ENCODE assay signal across 18 mouse cellular contexts in the genomic region with DNA sequence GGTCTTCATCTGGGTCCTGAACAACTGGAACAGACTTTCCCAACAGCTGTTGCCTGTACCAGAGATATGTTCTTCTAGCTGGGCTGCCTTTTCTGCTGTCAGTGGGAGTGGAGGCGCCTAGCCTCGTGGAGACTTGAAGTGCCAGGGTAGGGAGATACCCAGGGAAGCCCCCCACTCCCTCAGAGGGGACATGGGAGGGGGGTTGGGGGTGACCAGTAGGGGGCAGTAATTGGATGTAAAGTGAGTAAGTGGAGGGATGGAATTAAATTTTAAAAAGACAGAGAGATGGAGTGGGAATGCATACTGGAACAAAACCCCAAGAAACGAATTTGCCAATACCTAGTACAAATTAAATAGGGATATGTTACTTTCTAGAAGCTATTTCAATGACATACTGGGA. TPM values are rescaled to one million over a fixed set of nuclear protein-coding genes. Genes with fewer than 3 reads are reported as not detected.
DNase-seq lines count a peak whose midpoint lies in the region; ATAC-seq and TF ChIP-seq lines count a peak whose summit lies in the region.
"Had no signal": no experiment of that assay in that cellular context is flagged by ENCODE, and none has a peak within 500 bp of the region (broad histone marks: within the 10 kb centered on the region; RNA-seq: fewer than 3 reads in every experiment).

No protein-coding gene starts in this region.

- H3K4me2 ChIP-seq in lung, embryonic 14.5 days, result no peak overlapping the region
- H3K4me2 ChIP-seq in stomach, postnatal 0 days (replicated peaks; ENCODE audit: low read depth), result no peak overlapping the region
- no peak overlapping the region for H3K4me2 ChIP-seq in neural tube, embryonic 15.5 days
- H3K4me2 ChIP-seq: limb, embryonic 12.5 days; lung, embryonic 15.5 days; midbrain, embryonic 11.5 days had no signal

- H3K4me1 ChIP-seq in lung, embryonic 14.5 days (ENCODE audit: insufficient read depth), result no peaks in the 10 kb centered on the region
- H3K4me1 ChIP-seq in stomach, postnatal 0 days (replicated peaks; ENCODE audit: control insufficient read depth, insufficient read depth), result no peaks in the 10 kb centered on the region
- H3K4me1 ChIP-seq in neural tube, embryonic 15.5 days, result no peaks in the 10 kb centered on the region
- H3K4me1 ChIP-seq: heart, embryonic 10.5 days; limb, embryonic 12.5 days; lung, embryonic 15.5 days had no signal

- DNase-seq in embryo, embryonic 10.5 days (ENCODE audit: low spot score), result peak; percentile 7
- DNase-seq in embryo, embryonic 10 days (ENCODE audit: low spot score), result no peak
- no peak for DNase-seq in lung, embryonic 14.5 days
- DNase-seq in lung, postnatal 4 days, result no peak
- DNase-seq in brain, embryonic 14.5 days (ENCODE audit: low read depth), result no peak
- no peak for DNase-seq in stomach, postnatal 0 days (ENCODE audit: low spot score)
- no peak for DNase-seq in layer of hippocampus, postnatal 14 days (ENCODE audit: low spot score in 2 of 2)
- DNase-seq: adrenal gland, postnatal 36 days; cerebellum, adult 11 months; heart, postnatal 4 days had no signal

- no peak overlapping the region for H3K9ac ChIP-seq in lung, embryonic 14.5 days
- no peak overlapping the region for H3K9ac ChIP-seq in stomach, postnatal 0 days (ENCODE audit: low read length)
- H3K9ac ChIP-seq in neural tube, embryonic 15.5 days (replicated peaks), result no peak overlapping the region
- H3K9ac ChIP-seq: limb, embryonic 12.5 days; lung, embryonic 15.5 days had no signal

- no peaks in the 10 kb centered on the region for H3K9me3 ChIP-seq in lung, embryonic 14.5 days (ENCODE audit: low read depth, low read length)
- no peaks in the 10 kb centered on the region for H3K9me3 ChIP-seq in stomach, postnatal 0 days (ENCODE audit: control insufficient read depth, low read length)
- no peaks in the 10 kb centered on the region for H3K9me3 ChIP-seq in neural tube, embryonic 15.5 days (replicated peaks)
- H3K9me3 ChIP-seq: heart, embryonic 10.5 days; limb, embryonic 12.5 days; lung, embryonic 15.5 days had no signal

- TF ChIP-seq CTCF in lung, embryonic 14.5 days (IDR thresholded peaks at IDR 0.05; ENCODE audit: low read depth), result peak; percentile 31
- peak; percentile 8; the same call in 1 of the 2 replicates for TF ChIP-seq CTCF in brain, embryonic 14.5 days (IDR thresholded peaks at IDR 0.05; ENCODE audit: borderline replicate concordance, extremely low read depth, insufficient read depth, insufficient read length)
- peak; percentile 29 for TF ChIP-seq CTCF in stomach, postnatal 0 days (IDR thresholded peaks at IDR 0.05; ENCODE audit: low read depth)

- TF ChIP-seq EP300 in stomach, postnatal 0 days (optimal IDR thresholded peaks at IDR 0.05), result no peak

- H3K4me3 ChIP-seq in lung, embryonic 14.5 days (ENCODE audit: low read depth, low read length), result no peak overlapping the region
- no peak overlapping the region for H3K4me3 ChIP-seq in stomach, postnatal 0 days (ENCODE audit: low read depth, low read length)
- H3K4me3 ChIP-seq in neural tube, embryonic 15.5 days (replicated peaks), result no peak overlapping the region
- H3K4me3 ChIP-seq: heart, embryonic 10.5 days; limb, embryonic 12.5 days; lung, embryonic 15.5 days had no signal

- ATAC-seq in lung, embryonic 14.5 days (ENCODE audit: insufficient read depth), result no peak
- no peak for ATAC-seq in stomach, postnatal 0 days (ENCODE audit: low FRiP score, low TSS enrichment)
- no peak for ATAC-seq in neural tube, embryonic 15.5 days (ENCODE audit: low FRiP score)

- H3K27ac ChIP-seq in lung, embryonic 14.5 days (ENCODE audit: low read depth), result no peak overlapping the region
- no peak overlapping the region for H3K27ac ChIP-seq in stomach, postnatal 0 days (replicated peaks)
- no peak overlapping the region for H3K27ac ChIP-seq in neural tube, embryonic 15.5 days (replicated peaks)
- H3K27ac ChIP-seq: heart, embryonic 10.5 days; limb, embryonic 12.5 days; lung, embryonic 15.5 days had no signal

- no peak for TF ChIP-seq POLR2A in brain, embryonic 14.5 days (IDR thresholded peaks at IDR 0.05; ENCODE audit: borderline replicate concordance, extremely low read depth, insufficient read depth, insufficient read length, poor library complexity, severe bottlenecking)

- WGBS in lung, embryonic 14.5 days, result 44% methylated on average over 3 of the region's 3 CpGs
- 51% methylated on average over 3 of the region's 3 CpGs for WGBS in stomach, postnatal 0 days
- WGBS in neural tube, embryonic 15.5 days, result 53% methylated on average over 3 of the region's 3 CpGs

- no peaks in the 10 kb centered on the region for H3K27me3 ChIP-seq in lung, embryonic 14.5 days (ENCODE audit: insufficient read depth, low read length)
- no peaks in the 10 kb centered on the region for H3K27me3 ChIP-seq in stomach, postnatal 0 days (ENCODE audit: control insufficient read depth, insufficient read depth, low read length)
- 0 out of 2 replicates have a peak, but pooled peaks cover 4% of the 10 kb centered on the region for H3K27me3 ChIP-seq in neural tube, embryonic 15.5 days (replicated peaks)

- no peaks in the 10 kb centered on the region for H3K36me3 ChIP-seq in lung, embryonic 14.5 days (ENCODE audit: insufficient read depth)
- H3K36me3 ChIP-seq in stomach, postnatal 0 days (ENCODE audit: control insufficient read depth, insufficient read depth, low read length), result no peaks in the 10 kb centered on the region
- no peaks in the 10 kb centered on the region for H3K36me3 ChIP-seq in neural tube, embryonic 15.5 days
- H3K36me3 ChIP-seq: heart, embryonic 10.5 days; limb, embryonic 12.5 days; lung, embryonic 15.5 days had no signal

RNA-seq across cellular contexts. Expression of gene Xkrx, which starts 28.1 kb away (rescaled TPM):
- polyA plus RNA-seq in lung, embryonic 14.5 days (2014; fragmentation: Nextera tagmentation; extraction: Ambion mirVana), result 0.32 TPM in 2 replicates
- 0.78 and 1.1 TPM in 2 replicates for polyA plus RNA-seq in brain, embryonic 14.5 days (2012; rRNA removed)
- polyA plus RNA-seq in stomach, postnatal 0 days (2015; fragmentation: Nextera tagmentation; extraction: Ambion mirVana), result 10.4 and 11.4 TPM in 2 replicates
- 1.1 and 1.2 TPM in 2 replicates for polyA plus RNA-seq in neural tube, embryonic 15.5 days (2015; fragmentation: Nextera tagmentation; extraction: Ambion mirVana)
- total RNA-seq in layer of hippocampus, postnatal 14 days (2021), result under 1 TPM; 0.50 to 0.65 TPM

RNA-seq across cellular contexts. Expression of gene Arl13a, which starts 53.5 kb away (rescaled TPM):
- polyA plus RNA-seq in lung, embryonic 14.5 days (2014; fragmentation: Nextera tagmentation; extraction: Ambion mirVana), result not detected in 2 replicates
- polyA plus RNA-seq in brain, embryonic 14.5 days (2012; rRNA removed), result not detected in 2 replicates
- polyA plus RNA-seq in stomach, postnatal 0 days (2015; fragmentation: Nextera tagmentation; extraction: Ambion mirVana), result not detected in 2 replicates
- not detected in 2 replicates for polyA plus RNA-seq in neural tube, embryonic 15.5 days (2015; fragmentation: Nextera tagmentation; extraction: Ambion mirVana)
- total RNA-seq in layer of hippocampus, postnatal 14 days (2021), result not detected
- total RNA-seq: adrenal gland, postnatal 36 days; heart, postnatal 4 days; layer of hippocampus, postnatal 10 days had no signal
- polyA plus RNA-seq: heart, embryonic 10.5 days; kidney, embryonic 14.5 days; limb, embryonic 12.5 days; midbrain, embryonic 11.5 days; small intestine, adult 2 months had no signal
